Mouse (Mus musculus) cortical plate, adult 2 months (tissue): ENCODE measurements around the gene Rnf135.

Experiments
- CTCF ChIP-seq: fragments of 200-500 bp; IDR thresholded peaks from 2 replicates; pipeline ENCODE4 v1.5.1; 2011; ENCODE audit warnings: mild to moderate bottlenecking, control low read depth, low read length; ENCODE audit not compliant: insufficient read depth; ENCODE audit errors: extremely low read depth
- POLR2A ChIP-seq: fragments of 200-500 bp; IDR thresholded peaks from 2 replicates; pipeline ENCODE4 v1.6.1; 2011; ENCODE audit warnings: mild to moderate bottlenecking, low read length, control low read depth; ENCODE audit not compliant: insufficient read depth; ENCODE audit errors: extremely low read depth

DNA sequence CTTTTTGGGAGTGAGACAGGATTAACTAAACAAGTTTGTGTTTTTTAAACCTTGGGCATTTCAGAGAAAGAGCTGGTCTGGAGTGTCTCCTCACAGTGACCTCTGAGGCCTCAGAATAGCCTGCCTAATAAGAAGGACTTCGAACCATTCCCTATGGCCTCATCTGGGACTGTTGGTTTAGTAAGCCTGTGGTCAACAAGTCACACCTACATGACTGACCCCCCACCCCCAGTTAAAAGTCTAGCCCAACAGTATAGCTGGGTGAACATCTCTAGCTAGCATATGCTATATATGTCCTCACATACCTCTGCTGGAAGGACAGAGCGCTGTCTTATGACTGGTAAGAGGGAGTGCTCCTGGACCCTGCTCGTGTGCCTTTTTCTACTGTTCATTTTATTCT lies 15.7 kb downstream of the Rnf135 start:
- no peak for TF ChIP-seq CTCF
- TF ChIP-seq POLR2A = no peak
